Mouse (Mus musculus) CH12.LX (cell line): ENCODE data around the gene 2300009A05Rik. TPM values are rescaled to one million over a fixed set of nuclear protein-coding genes. Genes with fewer than 3 reads are reported as not detected.

ENCODE experiments used
- DNase-seq: peaks from one replicate; pipeline ENCODE4 v3.0.0-alpha.2; 2013; ENCODE audit errors: extremely low read depth
- H3K27ac ChIP-seq: 2 replicates; pipeline ENCODE4 v1.5.1; 2012; ENCODE audit warnings: low read depth, mild to moderate bottlenecking, control low read depth, moderate library complexity; ENCODE audit not compliant: insufficient read depth
- H3K27me3 ChIP-seq: replicated peaks from 2 replicates; pipeline ENCODE3; 2012; ENCODE audit warnings: inconsistent platforms
- H3K36me3 ChIP-seq, 2 experiments: replicated peaks in 1 of 2; 2 replicates each; pipeline versions ENCODE3 to v1.6.1; 2012; ENCODE audit warnings: inconsistent platforms in 1 of 2, low read length in 1 of 2, mild to moderate bottlenecking in 1 of 2, mixed read lengths in 1 of 2, moderate library complexity in 1 of 2; ENCODE audit not compliant: control insufficient read depth in 1 of 2, insufficient read depth in 1 of 2
- H3K4me1 ChIP-seq, 2 experiments: 2 replicates each; pipeline ENCODE4 v1.6.1; 2012; ENCODE audit warnings: inconsistent platforms in 1 of 2, moderate library complexity in 1 of 2; ENCODE audit not compliant: insufficient read depth in 2 of 2, control insufficient read depth in 1 of 2
- H3K4me2 ChIP-seq: 2 replicates; pipeline ENCODE4 v1.6.1; 2012; ENCODE audit warnings: low read depth, mild to moderate bottlenecking, control low read depth; ENCODE audit not compliant: poor library complexity, insufficient read depth, severe bottlenecking
- H3K4me3 ChIP-seq, 3 experiments: fragments of 150-350 bp in 1 of 3; sonication (generic) in 1 of 3; replicated peaks in 1 of 3; 2 replicates each; pipeline versions ENCODE3 to v1.5.1; 2011 to 2012; ENCODE audit warnings: low read depth in 2 of 3, low read length in 2 of 3, mild to moderate bottlenecking in 2 of 3, moderate library complexity in 2 of 3, control low read depth in 1 of 3, improper control_type of control experiment in 1 of 3, inconsistent platforms in 1 of 3, mixed read lengths in 1 of 3; ENCODE audit not compliant: poor library complexity in 1 of 3
- H3K79me2 ChIP-seq: replicated peaks from 2 replicates; pipeline ENCODE4 v1.6.1; 2012; ENCODE audit warnings: mild to moderate bottlenecking, moderate library complexity; ENCODE audit not compliant: control insufficient read depth, poor library complexity, insufficient read depth, severe bottlenecking; ENCODE audit errors: extremely low read depth
- H3K9ac ChIP-seq: 2 replicates; pipeline ENCODE4 v1.6.1; 2012; ENCODE audit warnings: low read depth, mild to moderate bottlenecking, control low read depth, moderate library complexity; ENCODE audit not compliant: insufficient read depth
- H3K9me3 ChIP-seq: replicated peaks from 2 replicates; pipeline ENCODE3; 2012; ENCODE audit warnings: low read length, inconsistent platforms, mixed read lengths
- CHD1 ChIP-seq: IDR thresholded peaks from 2 replicates; pipeline ENCODE4 v1.6.1; 2012; ENCODE audit warnings: low read depth, low read length, improper control_type of control experiment, inconsistent platforms
- CHD2 ChIP-seq: IDR thresholded peaks from 2 replicates; pipeline ENCODE4 v1.6.1; 2011; ENCODE audit warnings: low read length, improper control_type of control experiment
- ELF1 ChIP-seq: IDR thresholded peaks from 2 replicates; pipeline ENCODE4 v1.6.1; 2014; ENCODE audit warnings: low read depth, mild to moderate bottlenecking, inconsistent platforms, low read length, improper control_type of control experiment
- ETS1 ChIP-seq: conservative IDR thresholded peaks from 2 replicates; pipeline ENCODE4 v1.6.1; 2012; ENCODE audit warnings: low read depth, mild to moderate bottlenecking, inconsistent platforms, low read length, improper control_type of control experiment, moderate library complexity
- GABPA ChIP-seq: IDR thresholded peaks from 2 replicates; pipeline ENCODE4 v1.6.1; 2012; ENCODE audit warnings: low read depth, low read length, improper control_type of control experiment, inconsistent platforms; ENCODE audit not compliant: insufficient replicate concordance
- HCFC1 ChIP-seq: IDR thresholded peaks from 2 replicates; pipeline ENCODE4 v1.6.1; 2012; ENCODE audit warnings: low read depth, mild to moderate bottlenecking, inconsistent platforms, low read length, improper control_type of control experiment
- IRF4 ChIP-seq: IDR thresholded peaks from 2 replicates; pipeline ENCODE4 v1.6.1; 2014; ENCODE audit warnings: low read depth, mild to moderate bottlenecking, inconsistent platforms, low read length, improper control_type of control experiment
- JUND ChIP-seq: conservative IDR thresholded peaks from 2 replicates; pipeline ENCODE4 v1.6.1; 2011; ENCODE audit warnings: low read depth, low read length, improper control_type of control experiment
- MAFK ChIP-seq: IDR thresholded peaks from 2 replicates; pipeline ENCODE4 v1.6.1; 2011; ENCODE audit warnings: low read length, improper control_type of control experiment; ENCODE audit not compliant: insufficient replicate concordance
- MAX ChIP-seq: IDR thresholded peaks from 2 replicates; pipeline ENCODE4 v1.6.1; 2011; ENCODE audit warnings: low read length, improper control_type of control experiment
- MAZ ChIP-seq: IDR thresholded peaks from 2 replicates; pipeline ENCODE4 v1.6.1; 2012; ENCODE audit warnings: low read depth, mild to moderate bottlenecking, inconsistent platforms, low read length, improper control_type of control experiment, moderate library complexity
- MEF2A ChIP-seq: IDR thresholded peaks from 2 replicates; pipeline ENCODE4 v1.6.1; 2014; ENCODE audit warnings: low read depth, mild to moderate bottlenecking, inconsistent platforms, low read length, improper control_type of control experiment, borderline replicate concordance
- MXI1 ChIP-seq: IDR thresholded peaks from 2 replicates; pipeline ENCODE4 v1.6.1; 2011; ENCODE audit warnings: mild to moderate bottlenecking, low read depth, low read length, improper control_type of control experiment
- NELFE ChIP-seq: IDR thresholded peaks from 2 replicates; pipeline ENCODE4 v1.6.1; 2011; ENCODE audit warnings: low read depth, low read length, improper control_type of control experiment
- NRF1 ChIP-seq: IDR thresholded peaks from 2 replicates; pipeline ENCODE4 v1.6.1; 2014; ENCODE audit warnings: low read depth, mild to moderate bottlenecking, inconsistent platforms, low read length, improper control_type of control experiment, moderate library complexity
- POLR2AphosphoS2 ChIP-seq: IDR thresholded peaks from 2 replicates; pipeline ENCODE4 v1.6.1; 2011; ENCODE audit warnings: low read depth, low read length, improper control_type of control experiment
- RAD21 ChIP-seq: IDR thresholded peaks from 2 replicates; pipeline ENCODE4 v1.6.1; 2011; ENCODE audit warnings: low read depth, mild to moderate bottlenecking, low read length, improper control_type of control experiment, moderate library complexity
- RCOR1 ChIP-seq: conservative IDR thresholded peaks from 2 replicates; pipeline ENCODE4 v1.6.1; 2012; ENCODE audit warnings: low read depth, mild to moderate bottlenecking, inconsistent platforms, low read length, improper control_type of control experiment
- SIN3A ChIP-seq: IDR thresholded peaks from 2 replicates; pipeline ENCODE4 v1.6.1; 2012; ENCODE audit warnings: low read length, improper control_type of control experiment, inconsistent platforms
- SMC3 ChIP-seq: IDR thresholded peaks from 2 replicates; pipeline ENCODE4 v1.6.1; 2011; ENCODE audit warnings: low read depth, low read length, improper control_type of control experiment
- USF1 ChIP-seq: IDR thresholded peaks from 2 replicates; pipeline ENCODE4 v1.6.1; 2014; ENCODE audit warnings: low read depth, mild to moderate bottlenecking, inconsistent platforms, low read length, improper control_type of control experiment
- USF2 ChIP-seq: conservative IDR thresholded peaks from 2 replicates; pipeline ENCODE4 v1.6.1; 2011; ENCODE audit warnings: low read depth, low read length, improper control_type of control experiment
- ZC3H11A ChIP-seq: IDR thresholded peaks from 2 replicates; pipeline ENCODE4 v1.6.1; 2012; ENCODE audit warnings: low read depth, mild to moderate bottlenecking, inconsistent platforms, low read length, improper control_type of control experiment
- ZMIZ1 ChIP-seq: IDR thresholded peaks from 2 replicates; pipeline ENCODE4 v1.6.1; 2012; ENCODE audit warnings: low read depth, mild to moderate bottlenecking, inconsistent platforms, low read length, improper control_type of control experiment
- dilution Hi-C: fragments of 300-500 bp; cut with MboI; formaldehyde crosslinking; loops from 2 replicates; pipeline ENCODE4 v1.14.3; 2020; ENCODE audit warnings: low sequenced_read_pairs; ENCODE audit not compliant: extremely low pct_unique_long_range_greater_than_20kb, extremely low pct_ligation_motif_present
- in situ Hi-C: fragments of 300-500 bp; cut with MboI; formaldehyde crosslinking; loops from 3 replicates; pipeline ENCODE4 v1.14.3; 2019; ENCODE audit warnings: low sequenced_read_pairs, low pct_ligation_motif_present, low pct_unique_long_range_greater_than_20kb, mixed read lengths
- polyA plus RNA-seq: library from polyadenylated mRNA; unstranded; fragments of >175 nt; gene quantifications from 2 replicates; pipeline ENCODE4 v1.2.1, GENCODE M21; 2012; ENCODE audit warnings: low read depth; ENCODE audit not compliant: insufficient read length
- total RNA-seq, 2 experiments: library from RNA; depleted of rRNA; stranded (reverse); fragments of 300-350 nt in 1 of 2; fragments of >200 nt in 1 of 2; gene quantifications; 2 replicates each; pipeline ENCODE4 v1.2.3; 2012 to 2014

2300009A05Rik gene
- total and polyA plus RNA-seq, 3 experiments: 13.0 to 20.4 (median 13.8) TPM

- no peak overlapping the region for H3K4me3 ChIP-seq
- H3K4me1 ChIP-seq: peaks cover 0 to 32% of the 10 kb centered on the region in 2 experiments; a peak in 2 of 4 replicates
- H3K79me2 ChIP-seq: no peaks in the 10 kb centered on the region
- H3K27me3 ChIP-seq: no peaks in the 10 kb centered on the region
- DNase-seq: no peak
- in situ Hi-C loops (no loop called here), dilution Hi-C loops (no loop called here)
- peaks cover 20 to 47% of the 10 kb centered on the region in 2 experiments for H3K36me3 ChIP-seq
- TF ChIP-seq SIN3A (no peak), ZMIZ1 (no peak), SMC3 (no peak), CHD1 (no peak), JUND (no peak), MEF2A (no peak), HCFC1 (no peak), CHD2 (no peak), ETS1 (no peak), NRF1 (no peak), RAD21 (no peak), IRF4 (no peak)
- no peak overlapping the region for H3K9ac ChIP-seq
- H3K4me2 ChIP-seq: no peak overlapping the region
- H3K9me3 ChIP-seq: no peaks in the 10 kb centered on the region
- no peak overlapping the region for H3K27ac ChIP-seq
Observed at GRCm38 (mm10) chr9:63354168-63354567, 44.9 kb downstream of the 2300009A05Rik start.

DNA sequence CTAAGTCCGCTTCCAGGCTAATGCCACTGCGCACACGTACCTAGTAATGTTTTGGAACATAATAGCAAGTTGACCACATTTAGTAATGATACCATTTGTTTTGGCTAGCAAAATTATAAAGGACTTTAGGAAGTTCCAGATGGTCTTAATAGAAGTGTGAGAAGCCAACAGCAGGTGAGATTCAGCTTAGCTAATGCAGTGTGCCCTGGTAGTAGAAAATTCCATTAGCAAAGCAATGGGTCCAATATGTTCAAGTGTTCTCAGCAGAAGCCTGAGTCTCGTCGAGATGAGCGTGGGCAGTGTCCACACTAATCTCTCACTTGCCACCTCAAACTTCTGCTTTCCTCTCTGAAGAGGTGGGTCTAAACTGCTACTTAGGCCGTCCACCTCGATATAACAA, 49.0 kb downstream of the 2300009A05Rik start:
- no peak overlapping the region for H3K27ac ChIP-seq
- peak; percentile 29 for DNase-seq
- in situ Hi-C loops: no loop called here
- H3K27me3 ChIP-seq: no peaks in the 10 kb centered on the region
- TF ChIP-seq USF2 (no peak), CHD1 (no peak), MXI1 (no peak), POLR2AphosphoS2 (no peak), NELFE (no peak), MAFK (no peak), HCFC1 (no peak), MEF2A (no peak), RCOR1 (no peak), MAZ (no peak), ZC3H11A (no peak), MAX (no peak), USF1 (no peak), GABPA (no peak), ELF1 (no peak), RAD21 (no peak)
- H3K79me2 ChIP-seq: no peaks in the 10 kb centered on the region
- peaks cover 2 to 31% of the 10 kb centered on the region in 2 experiments for H3K36me3 ChIP-seq
- H3K4me3 ChIP-seq: no peak overlapping the region
- no peak overlapping the region for H3K4me2 ChIP-seq
- dilution Hi-C loops: no loop called here
- H3K4me1 ChIP-seq: peaks cover 0 to 40% of the 10 kb centered on the region in 2 experiments; a peak in 2 of 4 replicates
- no peaks in the 10 kb centered on the region for H3K9me3 ChIP-seq
- no peak overlapping the region for H3K9ac ChIP-seq
